Mouse (Mus musculus) CH12F3 (cell line): Measurements from ENCODE around the gene Hs1bp3.

Experiments used
- in situ Hi-C: fragments of 300-500 bp; cut with MboI; formaldehyde crosslinking; loops from 2 replicates; pipeline ENCODE4 v1.14.3; 2020; ENCODE audit warnings: low sequenced_read_pairs

Gene Hs1bp3

DNA sequence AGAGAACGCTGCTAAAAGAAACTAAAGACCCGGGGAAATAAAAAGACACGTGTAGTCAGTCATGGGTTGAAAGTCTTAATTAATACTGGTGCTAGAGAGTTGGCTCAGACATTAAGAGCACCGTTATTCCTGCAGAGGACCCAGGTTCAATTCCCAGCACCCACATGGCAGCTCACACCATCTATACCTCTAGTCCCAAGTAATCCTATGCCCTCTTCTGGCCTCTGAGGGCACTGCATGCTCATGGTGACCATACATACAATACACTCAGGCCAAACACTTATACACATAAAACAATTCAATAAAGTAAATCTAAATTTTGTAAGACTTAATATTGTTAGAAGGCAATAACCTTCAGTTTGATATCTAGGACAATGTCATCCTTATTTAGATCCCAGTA lies 41.8 kb downstream of the Hs1bp3 start:
- in situ Hi-C loops, result no loop called here

DNA sequence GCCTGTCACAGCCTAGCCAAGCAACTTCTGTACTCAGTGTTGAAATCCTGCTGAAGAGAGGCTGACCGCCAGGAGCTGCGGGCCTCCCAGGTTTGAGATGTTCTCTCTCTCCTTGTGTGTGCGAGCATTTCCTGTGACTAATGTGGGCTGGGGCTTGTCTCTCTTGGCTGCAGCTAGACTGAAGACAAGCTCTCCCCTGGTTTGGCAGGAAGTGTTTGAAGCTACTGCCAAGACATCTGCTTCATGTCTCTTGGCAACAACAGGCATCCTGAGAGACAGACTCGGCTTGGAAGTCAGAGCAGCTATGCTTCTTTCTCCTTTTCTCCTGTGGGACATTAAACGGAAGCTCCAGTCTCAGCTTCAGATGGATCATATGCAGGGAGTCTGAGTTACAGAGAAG lies 44.2 kb downstream of the Hs1bp3 start:
- in situ Hi-C loops, result no loop called here

DNA sequence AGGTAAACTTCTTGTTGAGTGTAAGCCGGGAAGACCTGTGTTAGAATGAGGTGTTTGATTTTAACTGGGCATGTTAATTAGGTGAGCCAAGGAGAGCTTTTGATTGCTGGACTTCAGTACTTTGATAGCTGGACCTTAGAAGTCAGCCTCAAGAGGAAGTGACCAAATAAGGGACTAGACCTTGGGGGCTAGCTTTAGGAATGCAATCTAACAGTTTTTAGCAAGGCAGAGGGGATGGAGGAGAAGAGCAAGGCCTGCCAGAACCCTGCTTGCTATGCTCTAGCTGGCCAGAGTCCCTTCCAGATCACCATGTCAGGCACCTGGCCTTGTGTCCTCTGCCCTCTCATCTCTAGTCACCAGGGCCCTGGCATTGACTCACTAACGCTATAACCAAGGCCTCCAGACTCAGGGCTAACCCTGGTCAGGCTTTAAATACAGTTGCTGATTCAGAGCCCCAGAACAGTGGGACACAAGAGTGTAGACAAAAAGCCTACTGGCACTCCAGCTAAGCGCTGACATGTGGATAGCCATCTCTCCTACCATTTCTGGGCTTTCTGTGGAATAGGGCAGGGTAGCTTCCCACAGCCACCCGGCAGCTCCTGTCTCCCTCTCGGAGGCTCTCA lies 45.2 kb downstream of the Hs1bp3 start:
- in situ Hi-C loops, result no loop called here

DNA sequence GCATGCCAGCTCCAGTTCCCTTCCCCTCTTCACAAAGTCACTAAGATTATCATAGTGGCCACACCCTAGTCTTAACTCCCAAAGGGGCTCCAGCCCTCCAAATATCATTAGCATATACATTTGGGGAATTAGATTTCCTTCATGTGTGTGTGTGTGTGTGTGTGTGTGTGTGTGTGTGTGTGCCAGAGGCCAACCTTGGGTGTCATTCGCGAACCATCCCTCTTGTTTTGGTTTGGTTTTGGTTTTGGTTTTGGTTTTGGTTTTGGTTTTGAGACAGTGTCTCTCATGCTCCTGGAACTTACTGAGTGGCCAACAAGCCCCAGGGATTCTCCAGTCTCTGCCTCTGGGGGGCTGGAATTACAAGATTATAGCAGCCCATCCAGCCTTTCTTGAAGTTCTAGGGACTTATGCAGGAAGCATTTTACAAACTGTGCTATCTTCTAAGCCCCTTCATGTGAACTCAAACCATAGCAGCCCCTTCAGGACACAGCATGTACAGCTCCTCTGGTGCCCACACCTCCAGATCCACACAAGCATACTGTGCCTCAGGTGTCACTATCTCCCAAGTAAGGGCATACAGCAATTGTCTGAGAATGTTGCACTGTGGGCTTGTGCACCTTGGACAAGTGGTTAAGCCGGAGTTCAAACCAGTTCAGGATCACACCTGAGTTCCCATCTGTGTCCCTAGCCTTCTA lies 46.3 kb downstream of the Hs1bp3 start:
- in situ Hi-C loops, result no loop called here

DNA sequence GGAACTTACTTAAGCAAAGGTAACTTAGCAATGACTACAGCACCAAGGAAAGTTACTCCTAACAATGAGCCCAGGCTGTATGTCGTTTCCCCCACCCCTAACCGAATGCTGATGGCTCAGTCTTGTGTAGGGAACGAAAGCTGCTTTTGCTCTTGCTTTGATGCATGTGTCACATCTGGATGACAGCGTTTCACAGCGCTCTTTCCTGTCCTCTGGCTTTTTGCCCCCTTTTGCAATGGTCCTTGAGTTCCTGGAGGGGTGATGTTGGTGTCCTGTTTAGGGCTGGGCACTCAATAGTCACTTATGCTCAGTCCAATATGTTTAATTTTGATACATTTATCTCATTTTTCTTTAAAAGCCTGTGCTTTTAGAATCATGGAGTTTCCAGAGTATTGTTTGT lies 48.6 kb downstream of the Hs1bp3 start:
- in situ Hi-C loops, result no loop called here

DNA sequence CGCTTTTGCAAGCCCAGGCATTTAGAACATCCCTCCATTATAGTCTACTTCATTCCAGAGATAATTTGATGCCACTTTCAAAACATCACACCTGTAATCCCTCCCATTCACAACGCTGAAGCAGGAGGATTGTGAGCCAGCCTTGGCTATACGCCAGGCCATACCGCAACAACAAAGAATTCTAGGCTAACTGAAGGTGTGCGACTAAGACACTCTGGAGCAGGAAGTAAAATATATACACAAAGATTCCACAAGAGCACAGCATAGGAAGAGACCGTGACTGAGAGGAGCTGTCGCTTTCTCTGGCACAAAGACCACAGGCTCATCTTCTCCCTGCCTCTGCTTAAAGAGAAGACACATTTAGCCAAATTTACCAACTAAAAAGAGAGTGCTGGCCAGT lies 49.2 kb downstream of the Hs1bp3 start:
- in situ Hi-C loops, result no loop called here

DNA sequence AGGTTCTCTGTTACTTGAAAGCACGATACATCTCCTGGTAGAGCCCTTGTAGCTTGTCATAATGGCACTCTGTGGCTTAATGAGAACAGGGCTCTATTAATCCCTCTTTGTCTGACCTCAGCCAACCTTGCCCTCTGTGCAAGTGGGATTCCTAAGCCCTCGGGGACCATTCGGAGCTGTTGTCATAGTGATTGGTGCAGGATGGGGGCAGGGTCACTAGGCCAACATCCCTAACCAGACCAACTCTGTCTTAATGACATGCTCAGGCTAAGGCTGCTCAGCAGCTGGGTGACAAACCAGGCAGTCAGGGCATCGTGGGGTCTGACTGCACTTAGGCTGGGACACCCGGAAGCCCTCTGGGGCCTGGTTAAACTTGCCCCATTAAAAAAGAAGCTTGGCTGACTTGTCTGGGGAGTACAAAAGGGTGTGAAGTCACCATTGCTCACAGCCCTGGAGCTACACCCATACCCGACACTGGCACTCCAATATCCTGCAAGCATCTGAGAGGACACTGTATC lies 51.1 kb downstream of the Hs1bp3 start:
- in situ Hi-C loops, result no loop called here

DNA sequence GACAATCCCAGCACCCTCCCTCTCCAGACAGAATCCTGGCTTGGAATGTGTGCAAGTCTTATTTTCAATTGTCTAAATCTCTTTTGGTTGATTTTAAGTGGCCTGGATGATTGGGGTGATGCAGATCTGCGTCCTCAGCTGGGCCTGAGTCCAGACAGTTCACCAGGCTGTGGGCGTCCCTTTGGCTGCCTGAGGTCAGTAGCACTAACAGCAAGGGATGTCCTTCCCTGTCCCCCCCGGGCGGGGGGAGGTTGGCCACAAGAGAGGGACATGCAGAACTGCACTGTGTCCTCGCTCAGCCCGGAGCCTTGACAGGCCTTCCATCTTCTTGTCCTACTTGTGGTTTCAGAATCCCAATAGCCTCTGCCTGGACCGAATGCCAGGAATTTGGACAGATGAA lies 52.1 kb downstream of the Hs1bp3 start:
- in situ Hi-C loops, result no loop called here

DNA sequence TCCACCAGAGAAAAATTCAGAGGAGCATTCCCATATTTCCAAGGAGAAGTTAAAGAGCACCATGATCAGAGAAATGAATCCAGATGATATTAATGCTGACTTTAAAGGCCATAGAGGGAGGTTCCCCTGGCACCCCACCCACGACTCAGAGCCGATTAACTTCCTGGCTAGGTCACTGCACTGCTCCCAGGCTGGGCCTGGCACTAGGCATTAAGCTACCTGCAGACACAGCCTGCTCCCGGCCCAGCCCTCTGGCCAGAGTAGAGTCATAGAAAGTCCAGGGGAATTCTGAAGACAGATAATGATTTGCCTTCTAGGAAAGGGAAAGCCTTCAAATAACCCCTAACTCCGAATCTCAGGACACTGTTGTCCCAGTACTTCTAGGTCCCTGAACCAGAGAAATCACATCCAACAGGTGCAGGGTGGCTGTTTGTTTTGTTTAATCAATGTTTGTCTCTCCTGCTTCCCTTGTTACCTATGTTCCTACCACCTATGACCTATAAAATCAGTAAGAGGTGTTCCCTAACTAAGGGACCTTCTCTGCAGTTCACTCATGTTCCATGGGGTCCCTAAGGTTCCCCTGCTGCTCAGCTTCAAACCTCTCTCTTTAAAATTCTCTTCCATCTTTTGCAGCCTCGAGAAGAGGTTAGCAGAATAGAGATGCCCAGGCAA lies 52.8 kb downstream of the Hs1bp3 start:
- in situ Hi-C loops, result no loop called here

DNA sequence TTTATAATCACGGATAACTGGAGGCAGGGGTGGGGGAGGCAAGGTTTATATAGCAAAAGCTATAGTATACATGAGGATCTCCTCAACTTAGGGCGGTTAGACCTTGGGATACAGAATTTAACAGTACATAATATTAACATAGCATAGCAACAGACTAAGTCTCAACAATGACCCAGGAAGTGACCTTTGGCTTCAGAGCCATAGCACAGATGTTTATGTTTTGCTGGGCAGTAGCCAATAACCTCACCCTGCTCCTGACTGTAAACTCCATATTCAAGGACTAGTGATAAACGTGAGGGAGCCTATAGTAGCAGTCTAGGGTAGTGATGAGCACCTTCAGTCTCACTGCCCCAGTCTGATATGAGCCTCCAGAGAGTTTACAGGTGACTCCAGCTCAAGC lies 53.5 kb downstream of the Hs1bp3 start:
- in situ Hi-C loops, result no loop called here

DNA sequence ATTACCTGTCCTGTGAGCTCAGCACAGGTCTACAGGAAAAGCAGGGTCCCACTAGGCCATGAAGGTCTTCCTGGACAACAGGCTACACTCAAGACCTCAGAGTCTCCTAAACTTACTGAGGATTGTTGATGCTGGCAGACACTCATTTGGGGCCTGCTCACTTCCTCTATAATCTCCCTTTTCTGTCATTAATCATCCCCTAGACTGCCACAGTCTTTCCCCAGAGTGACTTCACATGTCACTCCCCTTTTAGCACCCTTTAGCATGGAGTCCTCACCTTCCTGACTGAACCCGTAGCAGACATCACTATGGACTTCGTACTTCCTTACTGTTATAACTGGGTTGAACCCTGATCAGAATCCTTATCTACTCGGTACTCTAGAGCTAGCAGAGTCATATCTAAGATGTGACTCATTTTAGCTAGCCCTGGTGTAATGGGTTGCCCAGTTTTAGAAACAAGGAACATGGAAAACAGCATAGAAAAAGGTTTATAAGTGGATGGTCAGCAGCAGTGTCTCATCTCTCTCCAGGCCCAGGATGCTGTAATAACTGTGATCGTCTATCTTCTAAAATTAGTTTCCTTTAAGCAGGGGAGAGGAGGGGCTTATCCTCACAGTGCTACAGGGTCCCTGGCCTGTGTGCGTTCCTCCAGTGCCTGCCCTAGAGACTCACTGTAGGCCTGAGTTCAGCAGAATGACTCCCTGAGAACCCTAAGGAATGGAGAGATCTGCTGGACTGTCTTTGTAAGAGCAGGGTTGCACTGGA lies 58.7 kb downstream of the Hs1bp3 start:
- in situ Hi-C loops, result no loop called here

DNA sequence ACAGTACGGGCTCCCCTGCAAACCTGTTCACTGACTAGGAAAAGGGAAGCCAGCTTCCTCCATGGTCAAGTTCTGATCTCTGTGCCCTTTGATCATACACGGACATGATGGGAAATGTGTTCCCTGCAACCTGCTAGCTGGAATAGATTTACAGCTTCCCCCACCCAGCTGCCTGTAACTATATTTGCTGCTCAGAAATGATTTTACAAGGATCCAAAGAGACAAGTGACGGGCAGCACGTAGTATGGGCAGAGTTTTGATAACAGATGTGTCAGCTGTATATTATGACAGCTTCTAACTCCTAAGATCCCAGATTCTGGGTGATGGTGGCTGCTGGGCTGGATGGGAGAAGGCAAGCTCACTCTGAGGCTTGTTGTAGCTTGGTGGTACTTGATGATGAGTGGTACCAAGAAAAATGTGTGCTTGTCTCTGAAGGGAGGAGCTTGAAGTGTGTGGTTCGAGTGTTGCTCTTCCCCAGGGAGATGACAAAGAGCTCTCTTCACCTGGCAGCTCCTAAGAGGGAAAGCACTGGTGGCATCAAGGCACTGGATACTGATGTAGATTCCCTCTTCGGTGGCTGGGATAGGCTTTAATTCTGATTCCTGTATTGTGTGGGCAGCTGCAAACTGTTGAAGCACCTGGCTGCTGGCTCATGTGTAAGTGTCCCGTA lies 59.4 kb downstream of the Hs1bp3 start:
- in situ Hi-C loops, result no loop called here

DNA sequence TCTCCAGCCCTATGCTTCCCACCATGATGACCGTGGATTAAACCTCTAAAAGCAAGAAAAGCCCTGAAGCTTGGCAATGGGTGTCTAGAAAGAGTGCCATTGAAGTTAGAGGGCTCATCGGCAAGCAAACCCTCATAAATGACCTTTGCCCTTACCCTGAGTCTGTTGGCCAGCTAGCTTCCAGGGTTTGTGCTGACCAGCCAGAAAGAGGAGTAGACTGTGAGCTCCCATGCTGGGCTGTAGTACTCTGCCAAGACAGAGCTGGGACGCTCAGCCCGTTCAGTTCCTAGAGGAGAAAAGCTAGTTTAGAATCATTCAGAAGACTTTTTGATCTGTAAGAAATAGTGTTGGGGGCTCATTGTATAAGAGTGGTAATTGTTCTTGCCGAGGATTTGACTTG lies 60.5 kb downstream of the Hs1bp3 start:
- in situ Hi-C loops, result no loop called here

DNA sequence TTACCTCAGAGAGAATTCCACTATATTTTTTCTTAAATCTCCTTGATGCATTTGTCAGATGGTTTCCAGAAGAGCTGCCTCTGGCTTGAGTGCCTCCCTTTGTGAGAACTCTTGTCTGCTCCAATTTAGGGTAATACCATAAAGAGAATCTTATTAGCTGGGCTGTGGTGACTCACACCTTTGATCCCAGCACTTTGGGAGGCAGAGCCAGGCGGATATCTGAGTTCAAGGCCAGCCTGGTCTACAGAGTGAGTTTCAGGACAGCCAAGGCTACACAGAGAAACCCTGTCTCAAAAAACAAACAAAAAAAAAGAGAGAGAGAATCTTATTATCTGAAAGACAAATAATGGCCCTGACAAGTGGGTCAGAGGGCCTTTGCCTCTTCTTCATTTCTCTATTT lies 63.9 kb downstream of the Hs1bp3 start:
- in situ Hi-C loops, result no loop called here

DNA sequence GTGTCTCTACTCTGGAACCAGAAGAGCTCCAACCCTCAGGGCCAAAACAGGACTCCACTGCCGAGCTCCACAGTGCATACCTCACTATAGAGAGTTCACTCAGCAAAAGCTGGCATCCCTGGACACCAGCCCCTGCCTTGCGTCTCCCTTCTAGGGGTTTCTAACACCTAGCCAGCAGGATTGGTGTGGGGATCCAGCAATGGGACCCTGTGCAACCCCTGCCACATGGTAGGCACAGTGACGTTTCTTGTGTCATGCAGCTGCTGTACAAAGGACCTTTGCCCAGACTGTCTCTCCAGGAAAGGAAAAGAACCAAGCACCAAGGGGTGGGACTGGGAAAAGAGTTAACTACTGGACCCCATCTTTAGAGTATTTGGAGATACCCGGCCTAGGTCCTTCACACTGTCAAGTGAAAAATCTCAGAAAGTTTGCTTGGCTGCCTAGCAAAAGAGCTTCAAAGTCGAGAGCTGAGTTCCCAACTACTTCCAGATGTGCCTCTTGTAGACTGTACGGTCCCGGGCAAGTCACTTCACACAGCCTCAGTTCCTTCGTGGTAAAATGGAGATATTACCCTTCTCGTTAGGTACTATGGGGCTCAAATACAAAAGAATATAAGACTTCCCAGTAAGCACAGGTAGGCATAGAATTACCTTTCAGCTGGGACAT lies 64.9 kb downstream of the Hs1bp3 start:
- in situ Hi-C loops, result no loop called here

DNA sequence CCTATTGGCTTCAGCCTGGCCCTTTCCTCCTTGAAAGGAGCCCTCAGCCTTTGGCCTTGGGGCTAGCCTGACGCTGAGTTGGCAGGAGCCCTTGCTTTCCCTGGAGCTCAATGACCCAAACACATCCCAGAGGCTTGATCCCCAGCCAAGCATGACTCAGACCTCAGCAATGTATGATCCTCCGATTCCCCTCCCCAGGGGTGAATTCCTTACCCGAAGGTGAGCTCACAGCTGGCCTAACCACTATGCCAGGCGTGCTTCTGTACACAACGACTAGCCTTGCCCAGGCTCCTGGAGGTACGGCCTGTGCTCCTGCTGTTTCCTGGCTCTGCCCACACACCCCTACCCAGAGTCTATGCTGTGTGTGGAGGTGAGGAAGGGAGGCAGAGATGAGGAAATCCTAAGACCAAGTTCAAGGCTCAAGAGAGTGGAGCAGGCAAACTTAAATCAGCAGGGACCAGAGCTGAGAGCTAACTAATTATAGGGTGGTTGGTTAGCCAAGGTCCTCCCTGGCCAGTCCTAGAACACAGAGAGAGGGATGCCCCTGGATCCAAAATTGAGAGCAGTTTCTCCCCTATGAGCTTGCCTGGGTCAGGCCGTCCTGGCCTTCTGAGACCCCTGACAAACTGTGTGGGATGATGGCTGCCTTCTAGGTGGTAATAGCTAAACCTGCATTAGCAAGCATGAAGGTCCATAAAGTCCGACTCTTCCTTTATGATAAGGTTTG lies 66.7 kb downstream of the Hs1bp3 start:
- in situ Hi-C loops, result no loop called here

DNA sequence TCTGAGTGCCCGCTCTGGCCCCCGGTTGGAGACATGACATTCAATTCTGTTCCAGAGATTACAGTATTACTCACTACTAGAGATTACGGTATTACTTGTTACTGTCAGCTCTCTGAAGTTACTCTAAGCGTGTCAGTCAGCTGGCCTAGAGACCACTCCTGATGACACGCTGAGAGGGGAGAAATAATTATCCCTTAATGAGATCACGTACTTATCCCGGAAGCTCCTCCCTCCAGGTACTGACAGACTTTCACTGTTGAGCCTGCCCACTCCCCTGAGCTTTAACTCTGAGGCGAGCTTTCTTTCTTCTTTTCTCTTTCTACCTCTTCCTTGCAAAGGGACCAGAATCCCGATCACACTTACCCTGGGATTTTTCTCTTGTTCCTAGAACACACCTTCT lies 67.7 kb downstream of the Hs1bp3 start:
- in situ Hi-C loops, result no loop called here

DNA sequence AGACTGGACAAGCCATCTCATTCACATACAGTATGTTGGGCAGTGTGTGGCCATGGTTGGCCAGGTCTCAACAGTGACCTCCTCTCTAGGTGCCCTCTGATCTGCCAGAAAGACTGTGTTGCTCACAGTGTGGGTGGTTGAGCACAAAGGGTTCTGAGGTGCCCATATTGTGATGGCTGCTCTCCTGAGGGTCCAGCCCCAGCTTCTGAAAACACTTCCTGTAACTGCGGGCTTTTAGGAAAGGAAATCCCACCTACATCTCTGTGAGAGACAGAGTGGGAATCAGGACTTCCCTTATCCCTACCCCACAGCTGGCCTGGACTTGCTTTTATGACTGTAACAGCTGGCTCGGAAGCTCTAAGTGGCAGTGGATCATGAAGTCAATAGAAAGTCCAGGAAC lies 68.7 kb downstream of the Hs1bp3 start:
- in situ Hi-C loops, result no loop called here

DNA sequence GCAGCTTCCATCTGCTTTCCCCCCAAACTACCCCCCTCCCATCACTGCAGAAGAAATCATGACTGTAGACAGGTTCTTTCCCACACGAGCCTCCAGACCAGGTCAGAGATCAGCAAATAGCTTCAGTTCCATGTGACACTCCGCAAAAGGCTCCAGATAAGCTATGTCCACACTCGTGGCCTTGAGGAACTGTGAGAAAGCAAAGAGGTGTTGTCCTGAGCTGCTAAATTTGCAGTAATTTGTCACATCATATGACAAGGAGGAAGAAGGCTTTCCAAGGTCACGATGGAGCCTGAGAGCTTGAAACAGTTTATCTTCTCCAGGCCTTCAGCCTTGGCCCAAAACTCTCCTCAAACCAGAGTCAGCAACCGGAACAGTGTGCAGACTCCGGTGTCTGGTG lies 70.6 kb downstream of the Hs1bp3 start:
- in situ Hi-C loops, result no loop called here
